Mouse (Mus musculus): ENCODE measurements around the gene H2-Eb1. TPM values are rescaled to one million over a fixed set of nuclear protein-coding genes. Genes with fewer than 3 reads are reported as not detected.

The H2-Eb1 gene
- total and polyA plus RNA-seq, 3 experiments, result not detected

DNA sequence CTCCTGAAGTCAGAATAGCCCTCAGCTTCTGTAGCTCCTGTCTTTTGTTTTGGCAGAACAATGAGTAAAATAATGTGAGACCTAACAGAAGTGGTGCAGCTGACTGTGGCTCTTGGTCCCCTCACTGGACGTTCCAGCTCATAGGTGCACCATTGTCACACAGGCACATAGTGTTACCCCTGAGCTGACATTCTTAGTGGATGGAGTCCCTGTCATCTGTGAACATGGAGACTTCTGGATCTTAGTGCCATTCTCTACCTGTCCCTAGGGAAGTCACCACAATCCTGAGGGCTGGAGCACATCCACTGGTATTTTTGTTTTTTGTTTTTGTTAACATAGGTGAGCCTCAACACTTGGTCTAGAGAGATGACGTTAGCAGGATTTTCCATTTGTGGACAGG, 34.7 kb upstream of the H2-Eb1 start:
- DNase-seq (ENCODE audit: low spot score), result no peak
- Histone ChIP-seq H3K27me3 (ENCODE audit: insufficient read depth, low read length) (peaks cover 13% of the 10 kb centered on the region), H3K9me3 (replicated peaks) (no peaks in the 10 kb centered on the region), H3K4me3 (ENCODE audit: low read depth, low read length) (no peak overlapping the region), H3K36me3 (replicated peaks) (no peaks in the 10 kb centered on the region), H3K4me1 (ENCODE audit: insufficient read depth, low read depth, low read length) (no peaks in the 10 kb centered on the region)
- no peak for ATAC-seq (ENCODE audit: extremely low read depth, insufficient number of reproducible peaks, low FRiP score, poor library complexity, severe bottlenecking)
- no peak for TF ChIP-seq GATA2 (IDR thresholded peaks at IDR 0.05; ENCODE audit: borderline replicate concordance, low read depth, low read length)
- no peak for TF ChIP-seq CTCF (IDR thresholded peaks at IDR 0.05; ENCODE audit: low read depth, low read length)

DNA sequence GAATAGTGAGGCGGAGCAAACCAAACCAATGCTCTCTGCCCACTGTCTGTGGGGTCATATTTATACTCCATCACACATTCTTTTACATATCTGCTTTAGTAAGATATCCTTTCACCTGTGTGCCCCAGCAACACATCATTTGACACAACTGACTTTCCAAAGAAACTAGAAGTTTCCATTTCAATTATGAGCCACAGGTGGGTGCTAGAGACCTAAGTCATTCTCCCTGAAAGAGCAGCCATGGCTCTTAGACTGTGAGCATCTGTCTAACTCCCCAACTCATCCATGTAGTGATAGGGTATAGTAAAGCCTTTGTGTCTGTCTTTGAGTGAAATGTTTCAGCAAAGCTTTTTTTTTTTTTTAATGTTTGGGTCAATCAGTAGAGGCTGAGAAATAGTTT, 33.6 kb upstream of the H2-Eb1 start:
- Histone ChIP-seq H3K4me3 (ENCODE audit: low read depth, low read length) (no peak overlapping the region), H3K4me1 (ENCODE audit: insufficient read depth, low read depth, low read length) (no peaks in the 10 kb centered on the region), H3K36me3 (replicated peaks) (no peaks in the 10 kb centered on the region), H3K27me3 (ENCODE audit: insufficient read depth, low read length) (peaks cover 13% of the 10 kb centered on the region), H3K9me3 (replicated peaks) (no peaks in the 10 kb centered on the region)
- no peak for TF ChIP-seq GATA1 (IDR thresholded peaks at IDR 0.05; ENCODE audit: borderline replicate concordance, low read length)
- no peak for TF ChIP-seq TAL1 (conservative IDR thresholded peaks at IDR 0.05; ENCODE audit: low read depth, low read length)
- no peak for TF ChIP-seq GATA2 (IDR thresholded peaks at IDR 0.05; ENCODE audit: borderline replicate concordance, low read depth, low read length)
- no peak for TF ChIP-seq CTCF (IDR thresholded peaks at IDR 0.05; ENCODE audit: low read depth, low read length)
- no peak for TF ChIP-seq POLR2AphosphoS5 (IDR thresholded peaks at IDR 0.05; ENCODE audit: insufficient replicate concordance, low read depth, low read length)
- no peak for DNase-seq (ENCODE audit: low spot score)
- ATAC-seq (ENCODE audit: extremely low read depth, insufficient number of reproducible peaks, low FRiP score, poor library complexity, severe bottlenecking), result no peak

DNA sequence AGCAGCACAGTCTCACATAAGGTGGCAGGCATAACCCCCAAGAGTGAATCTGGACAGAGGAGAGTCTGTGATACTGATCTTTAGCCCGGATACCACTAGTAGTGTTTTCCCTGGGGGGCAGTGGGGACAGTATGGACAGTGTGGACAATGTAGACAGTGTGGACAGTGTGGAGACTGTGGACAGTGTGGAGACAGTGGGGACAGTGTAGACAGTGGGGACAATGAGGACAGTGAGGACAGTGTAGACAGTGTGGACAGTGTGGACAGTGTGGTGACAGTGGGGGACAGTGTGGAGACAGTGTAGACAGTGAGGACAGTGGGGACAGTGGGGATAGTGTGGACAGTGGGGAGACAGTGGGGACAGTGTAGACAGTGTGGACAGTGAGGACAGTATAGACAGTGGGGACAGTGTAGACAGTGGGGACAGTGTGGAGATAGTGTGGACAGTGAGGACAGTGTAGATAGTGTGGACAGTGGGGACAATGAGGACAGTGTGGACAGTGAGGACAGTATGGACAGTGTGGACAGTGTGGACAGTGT, 25.1 kb upstream of the H2-Eb1 start:
- H3K4me1 ChIP-seq (ENCODE audit: insufficient read depth, low read depth, low read length), result no peaks in the 10 kb centered on the region
- peaks cover 7% of the 10 kb centered on the region for H3K27me3 ChIP-seq (ENCODE audit: insufficient read depth, low read length)
- H3K9me3 ChIP-seq (replicated peaks), result no peaks in the 10 kb centered on the region
- H3K4me3 ChIP-seq (ENCODE audit: low read depth, low read length), result peak overlapping the region; percentile 13; the same call in 1 of the 2 replicates
- ATAC-seq (ENCODE audit: extremely low read depth, insufficient number of reproducible peaks, low FRiP score, poor library complexity, severe bottlenecking), result no peak
- TF ChIP-seq GATA2 (IDR thresholded peaks at IDR 0.05; ENCODE audit: borderline replicate concordance, low read depth, low read length) (no peak), TAL1 (conservative IDR thresholded peaks at IDR 0.05; ENCODE audit: low read depth, low read length) (no peak), GATA1 (IDR thresholded peaks at IDR 0.05; ENCODE audit: borderline replicate concordance, low read length) (no peak), CTCF (IDR thresholded peaks at IDR 0.05; ENCODE audit: low read depth, low read length) (no peak), POLR2AphosphoS5 (IDR thresholded peaks at IDR 0.05; ENCODE audit: insufficient replicate concordance, low read depth, low read length) (no peak; the same call in 1 of the 2 replicates)
- DNase-seq (ENCODE audit: low spot score), result no peak
- H3K36me3 ChIP-seq (replicated peaks), result no peaks in the 10 kb centered on the region

DNA sequence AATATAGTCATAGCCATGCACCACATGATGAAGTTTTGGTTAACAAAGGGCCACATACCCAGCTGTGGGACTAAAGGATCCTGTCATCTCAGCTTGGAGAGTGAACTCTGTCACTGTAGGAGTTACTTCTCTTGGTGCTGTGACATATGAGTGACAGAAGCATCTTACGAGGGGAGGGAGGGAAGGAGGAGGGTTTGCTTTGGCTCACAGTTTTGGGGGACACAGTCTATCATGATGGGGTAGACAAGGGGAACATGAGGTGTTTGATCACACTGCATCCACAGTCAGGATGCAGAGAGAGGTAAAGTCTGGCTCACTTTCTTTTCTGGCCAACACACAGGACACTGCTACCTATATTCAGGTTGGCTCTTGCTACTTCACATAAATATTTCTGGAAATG, 23.8 kb upstream of the H2-Eb1 start:
- TF ChIP-seq CTCF (IDR thresholded peaks at IDR 0.05; ENCODE audit: low read depth, low read length), result no peak
- TF ChIP-seq GATA2 (IDR thresholded peaks at IDR 0.05; ENCODE audit: borderline replicate concordance, low read depth, low read length), result no peak
- TF ChIP-seq POLR2AphosphoS5 (IDR thresholded peaks at IDR 0.05; ENCODE audit: insufficient replicate concordance, low read depth, low read length), result no peak
- no peak for TF ChIP-seq GATA1 (IDR thresholded peaks at IDR 0.05; ENCODE audit: borderline replicate concordance, low read length)
- TF ChIP-seq TAL1 (conservative IDR thresholded peaks at IDR 0.05; ENCODE audit: low read depth, low read length), result no peak
- H3K4me1 ChIP-seq (ENCODE audit: insufficient read depth, low read depth, low read length), result no peaks in the 10 kb centered on the region
- H3K9me3 ChIP-seq (replicated peaks), result no peaks in the 10 kb centered on the region
- ATAC-seq (ENCODE audit: extremely low read depth, insufficient number of reproducible peaks, low FRiP score, poor library complexity, severe bottlenecking), result no peak
- peaks cover 14% of the 10 kb centered on the region for H3K27me3 ChIP-seq (ENCODE audit: insufficient read depth, low read length)
- H3K36me3 ChIP-seq (replicated peaks), result no peaks in the 10 kb centered on the region
- no peak overlapping the region for H3K4me3 ChIP-seq (ENCODE audit: low read depth, low read length)
- DNase-seq (ENCODE audit: low spot score), result no peak

DNA sequence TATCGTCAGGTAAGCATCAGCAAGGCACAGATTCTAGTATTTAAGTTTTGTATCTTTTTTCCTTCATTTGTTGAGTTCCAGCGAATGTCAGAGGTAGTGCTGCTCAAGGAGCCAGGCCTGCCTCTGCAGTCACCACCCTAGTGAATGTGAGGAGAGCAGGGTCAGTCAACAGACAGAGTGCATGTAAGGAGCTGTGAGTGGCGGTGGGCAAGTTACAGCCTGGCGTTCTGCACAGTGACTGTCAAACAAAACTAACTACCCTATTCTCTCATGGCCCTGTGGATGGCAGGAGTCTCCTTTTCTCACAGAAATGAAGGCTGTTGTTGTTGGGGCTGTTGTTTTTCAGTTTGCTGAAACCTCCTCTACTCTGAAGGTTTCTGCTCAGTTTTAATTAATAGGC, 20.3 kb upstream of the H2-Eb1 start:
- Histone ChIP-seq H3K9me3 (replicated peaks) (no peaks in the 10 kb centered on the region), H3K36me3 (replicated peaks) (no peaks in the 10 kb centered on the region), H3K4me3 (ENCODE audit: low read depth, low read length) (no peak overlapping the region), H3K27me3 (ENCODE audit: insufficient read depth, low read length) (peaks cover 16% of the 10 kb centered on the region), H3K4me1 (ENCODE audit: insufficient read depth, low read depth, low read length) (no peaks in the 10 kb centered on the region)
- DNase-seq (ENCODE audit: low spot score) (no peak), ATAC-seq (ENCODE audit: extremely low read depth, insufficient number of reproducible peaks, low FRiP score, poor library complexity, severe bottlenecking) (no peak)
- TF ChIP-seq POLR2AphosphoS5 (IDR thresholded peaks at IDR 0.05; ENCODE audit: insufficient replicate concordance, low read depth, low read length) (no peak), GATA2 (IDR thresholded peaks at IDR 0.05; ENCODE audit: borderline replicate concordance, low read depth, low read length) (no peak), GATA1 (IDR thresholded peaks at IDR 0.05; ENCODE audit: borderline replicate concordance, low read length) (no peak), TAL1 (conservative IDR thresholded peaks at IDR 0.05; ENCODE audit: low read depth, low read length) (no peak), CTCF (IDR thresholded peaks at IDR 0.05; ENCODE audit: low read depth, low read length) (no peak)

DNA sequence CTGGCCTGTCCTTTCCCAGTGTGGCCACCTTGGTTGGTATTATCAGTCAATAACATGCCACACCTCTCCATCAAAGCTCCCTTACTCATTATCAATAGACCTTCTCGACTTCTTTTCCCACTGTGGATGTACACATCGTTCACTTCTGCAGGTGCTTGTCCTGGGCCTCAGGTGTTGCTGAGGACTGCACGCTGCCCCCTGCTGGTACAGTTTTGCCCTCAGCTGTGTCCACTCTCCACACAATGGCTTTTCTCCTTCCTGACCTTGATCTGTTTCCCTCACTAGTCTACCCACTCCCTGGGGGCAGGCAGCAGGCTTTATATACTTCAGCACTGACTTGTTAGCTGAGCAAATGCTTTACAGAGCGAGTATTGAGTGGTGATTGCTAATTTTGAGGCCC, 19.8 kb upstream of the H2-Eb1 start:
- H3K36me3 ChIP-seq (replicated peaks), result no peaks in the 10 kb centered on the region
- no peak overlapping the region for H3K4me3 ChIP-seq (ENCODE audit: low read depth, low read length)
- no peak for TF ChIP-seq GATA1 (IDR thresholded peaks at IDR 0.05; ENCODE audit: borderline replicate concordance, low read length)
- TF ChIP-seq CTCF (IDR thresholded peaks at IDR 0.05; ENCODE audit: low read depth, low read length), result no peak
- TF ChIP-seq TAL1 (conservative IDR thresholded peaks at IDR 0.05; ENCODE audit: low read depth, low read length), result no peak
- TF ChIP-seq POLR2AphosphoS5 (IDR thresholded peaks at IDR 0.05; ENCODE audit: insufficient replicate concordance, low read depth, low read length), result no peak
- no peak for TF ChIP-seq GATA2 (IDR thresholded peaks at IDR 0.05; ENCODE audit: borderline replicate concordance, low read depth, low read length)
- DNase-seq (ENCODE audit: low spot score) (no peak), ATAC-seq (ENCODE audit: extremely low read depth, insufficient number of reproducible peaks, low FRiP score, poor library complexity, severe bottlenecking) (no peak)
- H3K4me1 ChIP-seq (ENCODE audit: insufficient read depth, low read depth, low read length), result no peaks in the 10 kb centered on the region
- peaks cover 16% of the 10 kb centered on the region for H3K27me3 ChIP-seq (ENCODE audit: insufficient read depth, low read length)
- no peaks in the 10 kb centered on the region for H3K9me3 ChIP-seq (replicated peaks)

All from G1E (cell line).